Mouse (Mus musculus) erythroblast, embryonic 14.5 days (primary cell): ENCODE measurements around the gene Bin2.

ENCODE experiments used
- GATA1 ChIP-seq: IDR thresholded peaks from 2 replicates; pipeline ENCODE4 v1.6.1; 2012; ENCODE audit warnings: low read length, inconsistent platforms, mixed read lengths
- TAL1 ChIP-seq: IDR thresholded peaks from 3 replicates; pipeline ENCODE4 v1.6.1; 2012; ENCODE audit warnings: low read length, inconsistent platforms, mixed read lengths

GRCm38 (mm10) chr15:100686434-100686833 is 17.1 kb upstream of the Bin2 start:
- no peak for TF ChIP-seq TAL1
- TF ChIP-seq GATA1 = no peak
